Mouse (Mus musculus): ENCODE measurements around the gene Bdnf. TPM values are rescaled to one million over a fixed set of nuclear protein-coding genes. Genes with fewer than 3 reads are reported as not detected.

Gene Bdnf
- polyA plus RNA-seq, 1 experiment: 1.4 TPM

DNA sequence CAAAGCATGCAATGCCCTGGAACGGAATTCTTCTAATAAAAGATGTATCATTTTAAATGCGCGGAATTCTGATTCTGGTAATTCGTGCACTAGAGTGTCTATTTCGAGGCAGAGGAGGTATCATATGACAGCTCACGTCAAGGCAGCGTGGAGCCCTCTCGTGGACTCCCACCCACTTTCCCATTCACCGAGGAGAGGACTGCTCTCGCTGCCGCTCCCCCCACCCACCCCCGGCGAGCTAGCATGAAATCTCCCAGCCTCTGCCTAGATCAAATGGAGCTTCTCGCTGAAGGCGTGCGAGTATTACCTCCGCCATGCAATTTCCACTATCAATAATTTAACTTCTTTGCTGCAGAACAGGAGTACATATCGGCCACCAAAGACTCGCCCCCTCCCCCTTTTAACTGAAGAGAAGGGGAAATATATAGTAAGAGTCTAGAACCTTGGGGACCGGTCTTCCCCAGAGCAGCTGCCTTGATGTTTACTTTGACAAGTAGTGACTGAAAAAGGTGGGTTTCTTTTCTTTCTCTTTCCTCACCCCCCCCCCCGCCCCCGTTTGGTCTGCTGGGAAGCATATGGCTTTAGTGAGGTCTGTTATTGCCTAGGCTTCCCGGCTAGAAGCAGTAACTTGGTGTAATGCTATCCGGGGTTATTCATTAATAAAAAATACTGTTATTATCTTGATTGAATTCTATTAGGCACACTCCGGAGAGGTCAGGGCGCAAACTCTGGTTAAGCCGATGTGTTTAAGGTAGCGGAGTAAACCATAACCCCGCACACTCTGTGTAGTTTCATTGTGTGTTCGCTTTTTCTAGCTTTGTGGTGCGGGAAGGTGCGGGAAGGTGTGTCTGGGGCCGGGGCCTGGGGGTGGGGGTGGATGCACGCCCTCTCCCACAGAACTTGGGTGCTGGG, 18.0 kb downstream of the Bdnf start:
- no peak overlapping the region for H3K27ac ChIP-seq (ENCODE audit: insufficient read depth, low read depth, low read length)
- WGBS: 4% methylated on average over 34 of the region's 34 CpGs
- H3K4me1 ChIP-seq (ENCODE audit: control insufficient read depth, insufficient read depth, low read length): no peaks in the 10 kb centered on the region
- H3K4me3 ChIP-seq (ENCODE audit: insufficient read depth, low read depth, low read length): peak overlapping the region; percentile 62
- peak; percentile 22 for DNase-seq
- H3K36me3 ChIP-seq (ENCODE audit: control insufficient read depth, insufficient read depth, low read length): no peaks in the 10 kb centered on the region
- no peaks in the 10 kb centered on the region for H3K27me3 ChIP-seq (replicated peaks; ENCODE audit: control insufficient read depth, insufficient read depth, low read length)
- no peak for TF ChIP-seq CTCF (conservative IDR thresholded peaks at IDR 0.05; ENCODE audit: insufficient read depth, insufficient read length, low read depth, low read length)
- no peak for TF ChIP-seq POLR2A (IDR thresholded peaks at IDR 0.05; ENCODE audit: low read depth, low read length)

DNA sequence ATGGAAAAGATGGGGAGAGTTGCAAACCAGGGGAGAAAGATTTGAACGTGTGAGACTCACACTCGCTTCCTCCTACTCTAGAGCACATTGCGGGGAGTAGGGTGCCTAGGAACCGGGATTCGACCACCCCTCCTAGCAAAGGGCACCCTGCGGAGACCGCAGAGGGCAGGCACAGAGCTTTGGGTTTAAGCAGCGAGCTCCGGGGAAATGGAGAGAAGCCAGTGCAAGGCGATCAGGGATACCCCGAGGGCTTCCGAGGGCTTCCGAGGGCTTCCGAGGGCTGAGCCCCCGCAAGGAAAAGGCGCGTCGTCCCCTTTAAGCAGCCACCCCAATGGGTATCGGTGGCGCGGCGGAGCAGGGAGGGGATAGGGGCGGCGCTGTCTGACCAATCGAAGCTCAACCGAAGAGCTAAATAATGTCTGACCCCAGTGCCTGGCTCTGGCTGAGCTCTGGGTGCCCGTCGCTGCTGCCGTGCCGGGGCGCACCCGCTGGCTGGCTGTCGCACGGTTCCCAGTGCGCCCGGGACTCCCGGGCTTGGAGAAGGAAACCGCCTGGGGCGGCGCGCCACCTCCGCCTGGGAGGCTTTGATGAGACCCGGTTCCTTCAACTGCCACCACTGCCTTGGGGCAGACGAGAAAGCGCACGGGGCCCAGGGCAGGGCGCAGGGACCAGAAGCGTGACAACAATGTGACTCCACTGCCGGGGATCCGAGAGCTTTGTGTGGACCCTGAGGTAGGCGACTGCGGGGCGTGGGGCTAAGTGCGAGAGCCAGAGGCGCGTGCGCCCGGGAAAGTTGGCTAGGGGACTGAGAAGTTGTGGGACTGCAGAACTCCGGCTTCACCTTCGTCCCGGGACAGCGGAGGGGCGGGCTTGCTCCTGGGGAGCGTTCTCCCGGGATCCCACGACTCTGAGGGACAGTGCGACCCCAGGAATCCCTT, 18.9 kb downstream of the Bdnf start:
- Histone ChIP-seq H3K4me1 (ENCODE audit: control insufficient read depth, insufficient read depth, low read length) (no peaks in the 10 kb centered on the region), H3K4me3 (ENCODE audit: insufficient read depth, low read depth, low read length) (peak overlapping the region; percentile 62), H3K27ac (ENCODE audit: insufficient read depth, low read depth, low read length) (no peak overlapping the region), H3K27me3 (replicated peaks; ENCODE audit: control insufficient read depth, insufficient read depth, low read length) (no peaks in the 10 kb centered on the region), H3K36me3 (ENCODE audit: control insufficient read depth, insufficient read depth, low read length) (no peaks in the 10 kb centered on the region)
- TF ChIP-seq POLR2A (IDR thresholded peaks at IDR 0.05; ENCODE audit: low read depth, low read length) (peak; percentile 14), CTCF (conservative IDR thresholded peaks at IDR 0.05; ENCODE audit: insufficient read depth, insufficient read length, low read depth, low read length) (no peak)
- 1% methylated on average over 67 of the region's 67 CpGs for WGBS
- DNase-seq: peak; percentile 78

DNA sequence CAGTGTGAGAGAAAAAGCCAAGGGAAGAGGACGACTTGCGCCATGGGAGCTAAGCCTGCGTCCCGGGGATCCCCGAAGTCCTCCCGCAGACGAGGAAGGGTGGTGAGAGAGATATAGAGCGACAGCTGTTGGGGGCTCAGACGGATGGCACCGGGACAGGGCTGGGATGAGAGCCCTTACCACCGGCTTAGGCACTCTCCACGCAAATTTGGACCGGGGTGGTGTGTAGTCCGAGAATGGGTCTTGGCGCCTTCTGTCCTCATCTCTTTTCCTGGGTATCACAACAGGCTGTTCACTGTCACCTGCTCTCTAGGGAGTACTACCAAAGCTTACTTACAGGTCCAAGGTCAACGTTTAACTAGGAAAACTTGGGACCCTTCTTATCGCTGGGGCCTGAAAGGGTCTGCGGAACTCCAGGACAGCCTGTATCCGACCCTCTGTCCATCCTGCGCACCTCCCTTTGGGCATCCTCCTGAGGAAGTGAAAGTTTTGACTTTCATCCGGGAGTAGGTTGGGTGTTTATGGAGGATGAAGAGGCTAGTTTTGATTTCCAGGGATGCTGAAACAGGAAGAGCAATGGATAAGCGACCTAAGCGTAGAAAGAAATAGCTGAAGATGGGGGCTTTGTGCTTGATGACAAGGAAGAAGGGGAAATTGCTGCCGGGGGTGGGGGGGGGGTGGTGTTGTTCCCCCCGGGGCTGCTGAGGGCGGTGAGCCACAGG, 19.8 kb downstream of the Bdnf start:
- TF ChIP-seq CTCF (conservative IDR thresholded peaks at IDR 0.05; ENCODE audit: insufficient read depth, insufficient read length, low read depth, low read length) (no peak), POLR2A (IDR thresholded peaks at IDR 0.05; ENCODE audit: low read depth, low read length) (no peak)
- peak; percentile 21 for DNase-seq
- Histone ChIP-seq H3K4me1 (ENCODE audit: control insufficient read depth, insufficient read depth, low read length) (no peaks in the 10 kb centered on the region), H3K4me3 (ENCODE audit: insufficient read depth, low read depth, low read length) (peak overlapping the region; percentile 62), H3K36me3 (ENCODE audit: control insufficient read depth, insufficient read depth, low read length) (no peaks in the 10 kb centered on the region), H3K27ac (ENCODE audit: insufficient read depth, low read depth, low read length) (no peak overlapping the region), H3K27me3 (replicated peaks; ENCODE audit: control insufficient read depth, insufficient read depth, low read length) (no peaks in the 10 kb centered on the region)
- WGBS: under 1% methylated on average over 26 of the region's 26 CpGs

DNA sequence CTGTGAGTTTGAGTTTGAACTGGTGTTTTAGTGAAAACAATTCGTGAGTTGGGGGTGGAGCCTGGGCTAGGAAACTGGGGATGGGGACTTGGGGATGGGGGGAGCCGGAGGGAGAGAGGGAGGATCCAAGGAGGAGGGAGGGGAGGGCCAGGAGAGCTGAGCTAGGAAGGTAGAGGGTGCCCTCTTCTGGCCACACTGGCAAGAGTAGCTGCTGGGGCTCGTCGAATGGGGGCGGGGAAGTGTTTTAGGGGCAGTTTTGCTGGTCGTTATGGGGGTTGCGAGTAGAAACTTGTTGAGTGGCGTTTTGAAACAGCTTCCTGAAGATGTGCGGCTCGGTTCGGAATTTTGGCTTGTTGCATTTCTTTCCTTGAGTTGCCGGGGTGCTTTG, 20.3 kb downstream of the Bdnf start:
- no peak for TF ChIP-seq POLR2A (IDR thresholded peaks at IDR 0.05; ENCODE audit: low read depth, low read length)
- peak; percentile 83 for TF ChIP-seq CTCF (conservative IDR thresholded peaks at IDR 0.05; ENCODE audit: insufficient read depth, insufficient read length, low read depth, low read length)
- Histone ChIP-seq H3K4me1 (ENCODE audit: control insufficient read depth, insufficient read depth, low read length) (no peaks in the 10 kb centered on the region), H3K27me3 (replicated peaks; ENCODE audit: control insufficient read depth, insufficient read depth, low read length) (no peaks in the 10 kb centered on the region), H3K4me3 (ENCODE audit: insufficient read depth, low read depth, low read length) (peak overlapping the region; percentile 62; the same call in 1 of the 2 replicates), H3K27ac (ENCODE audit: insufficient read depth, low read depth, low read length) (no peak overlapping the region), H3K36me3 (ENCODE audit: control insufficient read depth, insufficient read depth, low read length) (no peaks in the 10 kb centered on the region)
- DNase-seq: peak; percentile 75
- under 1% methylated on average over 12 of the region's 12 CpGs for WGBS

DNA sequence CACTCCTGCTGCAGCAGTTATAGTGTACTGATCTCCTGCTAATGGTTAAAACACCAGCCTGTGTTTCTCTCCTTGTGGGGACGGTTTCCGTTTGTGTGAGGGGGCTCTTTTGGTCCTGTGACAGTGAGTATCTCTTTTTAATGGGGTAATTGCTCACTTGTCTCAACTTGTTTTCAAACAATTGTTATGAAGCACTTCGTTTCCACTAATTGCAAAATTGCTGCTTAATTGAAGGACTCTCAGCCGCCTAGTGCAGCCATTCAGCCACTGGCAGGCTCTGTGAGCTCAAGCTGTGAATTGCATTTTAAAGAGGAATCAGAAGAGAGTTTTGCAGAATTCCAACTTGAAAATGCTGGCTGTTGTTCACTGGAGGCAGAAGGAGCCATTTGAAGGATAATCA, 22.7 kb downstream of the Bdnf start:
- 33% methylated on average over 4 of the region's 4 CpGs for WGBS
- no peaks in the 10 kb centered on the region for H3K27me3 ChIP-seq (replicated peaks; ENCODE audit: control insufficient read depth, insufficient read depth, low read length)
- DNase-seq: no peak

DNA sequence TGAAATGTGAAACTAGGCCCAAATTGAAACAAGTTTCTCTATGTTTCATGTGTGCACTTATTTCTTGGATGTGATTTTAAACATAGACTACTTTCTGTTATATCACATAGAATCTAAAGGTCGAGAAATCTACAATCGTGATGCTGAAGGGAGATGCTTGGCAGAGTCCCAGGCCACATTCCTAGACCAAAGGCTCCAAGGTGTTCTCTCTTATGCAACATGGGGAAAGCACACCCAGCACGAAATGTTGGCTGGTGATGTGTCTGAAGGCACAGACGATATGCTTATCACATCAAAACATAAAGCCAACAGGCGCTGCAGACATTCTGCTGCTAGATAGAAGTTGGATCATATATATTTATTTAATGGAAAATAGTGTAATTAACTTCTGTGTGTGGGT, 25.8 kb downstream of the Bdnf start:
- H3K27me3 ChIP-seq (replicated peaks; ENCODE audit: control insufficient read depth, insufficient read depth, low read length): no peaks in the 10 kb centered on the region
- WGBS: 40% methylated on average over 5 of the region's 5 CpGs
- H3K36me3 ChIP-seq (ENCODE audit: control insufficient read depth, insufficient read depth, low read length): no peaks in the 10 kb centered on the region
- DNase-seq: no peak
- TF ChIP-seq POLR2A (IDR thresholded peaks at IDR 0.05; ENCODE audit: low read depth, low read length) (no peak), CTCF (conservative IDR thresholded peaks at IDR 0.05; ENCODE audit: insufficient read depth, insufficient read length, low read depth, low read length) (no peak)
- no peak overlapping the region for H3K27ac ChIP-seq (ENCODE audit: insufficient read depth, low read depth, low read length)
- no peaks in the 10 kb centered on the region for H3K4me1 ChIP-seq (ENCODE audit: control insufficient read depth, insufficient read depth, low read length)
- H3K4me3 ChIP-seq (ENCODE audit: insufficient read depth, low read depth, low read length): no peak overlapping the region

More for the DNA sequence above, 22.7 kb downstream of the Bdnf start:
- TF ChIP-seq POLR2A (IDR thresholded peaks at IDR 0.05; ENCODE audit: low read depth, low read length) (no peak), CTCF (conservative IDR thresholded peaks at IDR 0.05; ENCODE audit: insufficient read depth, insufficient read length, low read depth, low read length) (no peak)
- Histone ChIP-seq H3K4me1 (ENCODE audit: control insufficient read depth, insufficient read depth, low read length) (no peaks in the 10 kb centered on the region), H3K27ac (ENCODE audit: insufficient read depth, low read depth, low read length) (no peak overlapping the region), H3K4me3 (ENCODE audit: insufficient read depth, low read depth, low read length) (no peak overlapping the region), H3K36me3 (ENCODE audit: control insufficient read depth, insufficient read depth, low read length) (no peaks in the 10 kb centered on the region)

Data from kidney, adult 2 months (tissue).